Mouse (Mus musculus) megakaryocyte-erythroid progenitor cell, adult 5-6 weeks (primary cell): ENCODE results near the gene Insrr. TPM values are rescaled to one million over a fixed set of nuclear protein-coding genes. Genes with fewer than 3 reads are reported as not detected.

Source experiments
- total RNA-seq, 2 experiments: library from RNA; stranded (forward) in 1 of 2; stranded (reverse) in 1 of 2; fragments of 200-1000, 215-1000 nt in 1 of 2; fragments of >200 nt in 1 of 2; fragmentation: Nextera tagmentation in 1 of 2; gene quantifications; 2 replicates each; pipeline ENCODE4 v1.2.3; 2014 to 2017

Insrr gene
- total RNA-seq, 2 experiments from 2014 or later, result not detected

Other genes starting within 250 kb of the Insrr start
- 4.7 and 5.3 TPM in 2 replicates for gene Arhgef11, start 179.4 kb upstream of the Insrr start, total RNA-seq (2014; fragmentation: Nextera tagmentation)
- gene Arhgef11, start 179.4 kb upstream of the Insrr start, total RNA-seq (2017), result 1.9 and 2.1 TPM in 2 replicates
- not detected in 2 replicates for gene Lrrc71, start 48.3 kb upstream of the Insrr start, total RNA-seq (2014; fragmentation: Nextera tagmentation)
- gene Lrrc71, start 48.3 kb upstream of the Insrr start, total RNA-seq (2017), result 0.23 TPM in 1 of 2 replicates, not detected in the other
- not detected in 2 replicates for gene Ntrk1, start 1.8 kb upstream of the Insrr start, total RNA-seq (2014; fragmentation: Nextera tagmentation)
- gene Ntrk1, start 1.8 kb upstream of the Insrr start, total RNA-seq (2017), result not detected in 2 replicates
- gene Pear1, start 27.4 kb downstream of the Insrr start, total RNA-seq (2014; fragmentation: Nextera tagmentation), result 3.3 and 15.3 TPM in 2 replicates
- 3.2 and 4.3 TPM in 2 replicates for gene Pear1, start 27.4 kb downstream of the Insrr start, total RNA-seq (2017)
- gene Sh2d2a, start 49.8 kb downstream of the Insrr start, total RNA-seq (2014; fragmentation: Nextera tagmentation), result 0.74 and 2.2 TPM in 2 replicates
- 5.2 TPM in 1 of 2 replicates, not detected in the other for gene Sh2d2a, start 49.8 kb downstream of the Insrr start, total RNA-seq (2017)
- 39.9 and 52.2 TPM in 2 replicates for gene Prcc, start 88.7 kb downstream of the Insrr start, total RNA-seq (2014; fragmentation: Nextera tagmentation)
- gene Prcc, start 88.7 kb downstream of the Insrr start, total RNA-seq (2017), result 30.1 and 48.5 TPM in 2 replicates
- gene Hdgf, start 109.4 kb downstream of the Insrr start, total RNA-seq (2014; fragmentation: Nextera tagmentation), result 676 and 813 TPM in 2 replicates
- gene Hdgf, start 109.4 kb downstream of the Insrr start, total RNA-seq (2017), result 908 and 1,020 TPM in 2 replicates
- gene Mrpl24, start 122.6 kb downstream of the Insrr start, total RNA-seq (2014; fragmentation: Nextera tagmentation), result 147 and 201 TPM in 2 replicates
- 116 and 118 TPM in 2 replicates for gene Mrpl24, start 122.6 kb downstream of the Insrr start, total RNA-seq (2017)
- gene Isg20l2, start 133.4 kb downstream of the Insrr start, total RNA-seq (2014; fragmentation: Nextera tagmentation), result 65.1 and 78.0 TPM in 2 replicates
- 60.4 and 61.7 TPM in 2 replicates for gene Isg20l2, start 133.4 kb downstream of the Insrr start, total RNA-seq (2017)
- gene Rrnad1, start 133.8 kb downstream of the Insrr start, total RNA-seq (2014; fragmentation: Nextera tagmentation), result 26.9 and 34.3 TPM in 2 replicates
- 4.1 and 10.0 TPM in 2 replicates for gene Rrnad1, start 133.8 kb downstream of the Insrr start, total RNA-seq (2017)
- gene Crabp2, start 151.7 kb downstream of the Insrr start, total RNA-seq (2014; fragmentation: Nextera tagmentation), result 2.8 TPM in 1 of 2 replicates, not detected in the other
- 1.2 TPM in 1 of 2 replicates, not detected in the other for gene Crabp2, start 151.7 kb downstream of the Insrr start, total RNA-seq (2017)
- gene Nes, start 174.1 kb downstream of the Insrr start, total RNA-seq (2014; fragmentation: Nextera tagmentation), result not detected in 2 replicates
- gene Nes, start 174.1 kb downstream of the Insrr start, total RNA-seq (2017), result 0.84 TPM in 1 of 2 replicates, not detected in the other
- not detected in 2 replicates for gene Bcan, start 203.3 kb downstream of the Insrr start, total RNA-seq (2014; fragmentation: Nextera tagmentation)
- gene Bcan, start 203.3 kb downstream of the Insrr start, total RNA-seq (2017), result not detected in 2 replicates
- gene Hapln2, start 230.6 kb downstream of the Insrr start, total RNA-seq (2014; fragmentation: Nextera tagmentation), result not detected in 2 replicates
- not detected in 2 replicates for gene Hapln2, start 230.6 kb downstream of the Insrr start, total RNA-seq (2017)
- 48.6 and 79.2 TPM in 2 replicates for gene Gpatch4, start 246.2 kb downstream of the Insrr start, total RNA-seq (2014; fragmentation: Nextera tagmentation)
- gene Gpatch4, start 246.2 kb downstream of the Insrr start, total RNA-seq (2017), result 81.0 and 81.9 TPM in 2 replicates